Mouse (Mus musculus): ENCODE data around the gene P2ry13. TPM values are rescaled to one million over a fixed set of nuclear protein-coding genes. Genes with fewer than 3 reads are reported as not detected.
A peak's percentile ranks its signal among the peaks of the same experiment; 100 is the strongest.

Gene P2ry13
- total and polyA plus RNA-seq, 3 experiments = 0.39 to 0.97 (median 0.92) TPM

DNA sequence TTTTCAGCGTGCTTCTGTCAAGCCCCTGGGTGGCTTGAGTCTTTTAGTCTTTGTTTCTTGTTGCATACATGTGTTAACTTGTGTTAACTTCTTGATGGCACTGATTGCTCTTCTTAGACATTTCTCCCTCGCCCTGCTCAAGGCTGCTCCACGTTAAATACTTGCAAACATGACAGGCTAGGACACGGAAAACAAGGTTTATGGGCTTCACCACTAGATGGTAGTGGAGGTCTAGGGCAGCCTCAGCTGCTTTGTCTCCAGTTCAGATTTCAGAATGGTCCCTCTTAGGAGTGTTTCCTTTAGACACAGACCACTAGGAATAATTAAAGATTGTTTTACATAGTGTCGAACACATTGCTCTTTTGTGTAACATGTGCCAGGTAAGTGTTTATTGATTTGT is 35.4 kb downstream of the P2ry13 start:
- intact Hi-C loops (cut with DNase I) = loop anchor here (5.0 to 10.0 kb wide), 2 partner anchors 140 to 567 kb away; no protein-coding TSS in a partner anchor
- DNase-seq = peak in 1 of 2 experiments; percentile 39
- 32% methylated on average over 5 of the region's 5 CpGs for WGBS

DNA sequence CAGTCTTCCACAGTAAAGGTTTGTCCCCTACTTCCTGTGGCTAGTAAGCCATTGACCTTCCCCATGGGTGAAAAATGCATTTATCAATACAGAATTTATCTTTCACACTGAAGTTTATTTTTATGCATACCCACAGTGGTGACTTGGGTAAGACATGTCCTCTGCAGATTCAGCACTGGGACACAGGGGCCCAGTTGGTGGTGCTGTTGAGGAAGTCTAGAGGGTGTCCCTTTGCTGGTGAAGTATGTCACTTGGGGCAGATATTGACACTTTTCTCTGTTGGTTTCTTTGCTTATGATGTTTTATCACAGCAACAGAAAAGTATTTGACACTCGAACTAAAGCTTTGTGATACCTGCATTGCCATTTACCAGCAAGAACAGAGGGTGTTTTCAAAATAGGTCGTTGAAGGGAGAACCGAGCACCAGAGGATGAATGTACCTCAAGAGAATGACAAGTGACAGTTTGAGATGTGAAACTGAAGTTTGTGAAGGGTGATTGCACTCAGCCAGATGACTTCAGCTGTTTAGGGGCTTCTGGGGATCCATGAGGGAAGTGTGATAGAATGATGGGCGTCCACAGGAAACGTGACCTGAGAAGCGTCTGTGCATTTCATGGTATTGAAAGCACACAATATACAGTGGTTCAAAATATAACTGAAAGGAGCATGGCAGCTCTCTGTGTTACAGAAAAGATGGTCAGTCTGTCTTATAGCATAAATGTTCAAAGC is 36.1 kb downstream of the P2ry13 start:
- DNase-seq = no peak
- Histone ChIP-seq H3K9ac (ENCODE audit: low read depth, low read length) (no peak overlapping the region), H3K27ac (no peak overlapping the region), H3K4me3 (no peak overlapping the region), H3K36me3 (ENCODE audit: control insufficient read depth, insufficient read depth, low read length) (no peaks in the 10 kb centered on the region), H3K27me3 (ENCODE audit: control insufficient read depth, insufficient read depth, low read length) (no peaks in the 10 kb centered on the region), H3K4me1 (ENCODE audit: control insufficient read depth, insufficient read depth, low read length) (0 out of 2 replicates have a peak, but pooled peaks cover 2% of the 10 kb centered on the region), H3K79me2 (replicated peaks; ENCODE audit: control insufficient read depth, insufficient read depth, low read length) (no peaks in the 10 kb centered on the region)
- WGBS = 69% methylated on average over 6 of the region's 6 CpGs
- TF ChIP-seq POLR2A (IDR thresholded peaks at IDR 0.05; ENCODE audit: insufficient read depth, low read depth, low read length) (no peak), EP300 (IDR thresholded peaks at IDR 0.05; ENCODE audit: insufficient read depth, low read depth, low read length) (no peak), CTCF (IDR thresholded peaks at IDR 0.05) (no peak)
- intact Hi-C loops (cut with DNase I) = loop anchor here (5.0 to 10.0 kb wide), 4 partner anchors 33 to 568 kb away; no protein-coding TSS in a partner anchor

More for the DNA sequence above, 35.4 kb downstream of the P2ry13 start:
- Histone ChIP-seq H3K4me3 (no peak overlapping the region), H3K36me3 (ENCODE audit: control insufficient read depth, insufficient read depth, low read length) (no peaks in the 10 kb centered on the region), H3K9ac (ENCODE audit: low read depth, low read length) (no peak overlapping the region), H3K79me2 (replicated peaks; ENCODE audit: control insufficient read depth, insufficient read depth, low read length) (no peaks in the 10 kb centered on the region), H3K4me1 (ENCODE audit: control insufficient read depth, insufficient read depth, low read length) (no peaks in the 10 kb centered on the region), H3K27me3 (ENCODE audit: control insufficient read depth, insufficient read depth, low read length) (no peaks in the 10 kb centered on the region), H3K27ac (no peak overlapping the region)
- TF ChIP-seq CTCF (IDR thresholded peaks at IDR 0.05) (peak; percentile 83), EP300 (IDR thresholded peaks at IDR 0.05; ENCODE audit: insufficient read depth, low read depth, low read length) (peak; percentile 65; the same call in 1 of the 2 replicates), POLR2A (IDR thresholded peaks at IDR 0.05; ENCODE audit: insufficient read depth, low read depth, low read length) (no peak)

DNA sequence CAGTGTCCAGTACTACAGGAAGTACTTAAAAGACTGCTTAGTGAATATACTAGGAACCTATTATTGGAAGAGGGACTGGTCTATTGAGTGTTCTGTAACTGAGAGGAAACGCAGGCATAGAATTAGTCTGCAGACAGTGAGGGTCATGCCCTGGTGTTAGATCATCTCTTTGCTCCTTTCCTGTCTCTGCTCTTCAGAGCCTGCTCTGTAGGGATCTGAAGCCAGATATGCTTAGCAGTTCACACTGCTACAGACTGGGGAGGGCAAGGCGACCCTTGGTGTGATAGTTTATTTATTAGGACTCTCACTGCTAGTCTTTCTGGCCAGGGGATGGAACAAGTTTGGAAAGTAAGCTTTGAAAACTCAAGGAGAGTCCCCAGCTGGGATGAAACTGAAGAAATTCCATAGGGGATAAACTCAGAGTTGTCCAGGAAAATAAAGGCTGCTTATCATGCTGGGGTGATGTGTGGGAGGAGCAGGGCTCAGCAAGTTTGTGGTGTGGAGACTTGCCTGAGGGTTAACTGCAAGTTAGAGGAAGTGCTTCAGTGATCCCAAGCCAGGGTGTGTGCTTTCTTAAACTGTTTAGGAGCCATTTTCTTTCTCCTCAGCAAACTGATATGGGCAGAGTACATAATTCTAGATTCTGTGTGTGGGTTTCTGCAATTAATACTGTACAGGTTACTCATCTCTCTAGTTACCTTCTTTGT is 40.6 kb downstream of the P2ry13 start:
- intact Hi-C loops (cut with DNase I) = loop anchor here (5.0 to 10.0 kb wide), 3 partner anchors 37 to 145 kb away; no protein-coding TSS in a partner anchor
- Histone ChIP-seq H3K4me1 (ENCODE audit: control insufficient read depth, insufficient read depth, low read length) (peaks cover 3% of the 10 kb centered on the region; the same call in 1 of the 2 replicates), H3K36me3 (ENCODE audit: control insufficient read depth, insufficient read depth, low read length) (no peaks in the 10 kb centered on the region), H3K79me2 (replicated peaks; ENCODE audit: control insufficient read depth, insufficient read depth, low read length) (no peaks in the 10 kb centered on the region), H3K27me3 (ENCODE audit: control insufficient read depth, insufficient read depth, low read length) (no peaks in the 10 kb centered on the region), H3K9ac (ENCODE audit: low read depth, low read length) (no peak overlapping the region), H3K27ac (0 out of 2 replicates have a peak overlapping the region, but pooled peaks have one; percentile 15), H3K4me3 (no peak overlapping the region)
- no peak for TF ChIP-seq CTCF (IDR thresholded peaks at IDR 0.05)
- no peak for TF ChIP-seq POLR2A (IDR thresholded peaks at IDR 0.05; ENCODE audit: insufficient read depth, low read depth, low read length)
- TF ChIP-seq EP300 (IDR thresholded peaks at IDR 0.05; ENCODE audit: insufficient read depth, low read depth, low read length) = no peak
- 30% methylated on average over 2 of the region's 2 CpGs for WGBS
- DNase-seq = peak in 1 of 2 experiments; percentile 13

DNA sequence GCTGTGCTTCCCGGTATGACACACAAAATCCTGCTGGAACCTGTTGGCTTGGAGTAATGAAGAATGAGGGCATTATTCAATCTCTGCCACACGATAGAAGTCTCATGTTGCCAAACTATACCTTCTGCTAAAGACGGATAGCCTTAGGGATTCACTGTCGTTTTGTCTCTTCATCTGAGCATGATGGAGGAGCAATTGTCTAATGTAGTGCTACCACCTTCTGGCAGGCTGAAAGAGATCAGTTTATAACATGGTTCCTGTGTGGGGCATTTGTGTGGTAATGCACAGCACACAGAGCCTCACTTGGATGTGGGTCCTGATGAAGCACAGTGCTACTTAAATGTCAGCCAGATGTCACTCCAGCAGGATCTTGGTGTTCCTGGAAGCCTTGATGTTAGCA is 41.5 kb downstream of the P2ry13 start:
- Histone ChIP-seq H3K4me3 (no peak overlapping the region), H3K79me2 (replicated peaks; ENCODE audit: control insufficient read depth, insufficient read depth, low read length) (no peaks in the 10 kb centered on the region), H3K27ac (no peak overlapping the region), H3K36me3 (ENCODE audit: control insufficient read depth, insufficient read depth, low read length) (no peaks in the 10 kb centered on the region), H3K9ac (ENCODE audit: low read depth, low read length) (no peak overlapping the region), H3K27me3 (ENCODE audit: control insufficient read depth, insufficient read depth, low read length) (no peaks in the 10 kb centered on the region), H3K4me1 (ENCODE audit: control insufficient read depth, insufficient read depth, low read length) (peaks cover 3% of the 10 kb centered on the region; the same call in 1 of the 2 replicates)
- DNase-seq = no peak
- TF ChIP-seq CTCF (IDR thresholded peaks at IDR 0.05) (0 out of 2 replicates have a peak, but pooled peaks have one; percentile 11), EP300 (IDR thresholded peaks at IDR 0.05; ENCODE audit: insufficient read depth, low read depth, low read length) (no peak)
- intact Hi-C loops (cut with DNase I) = no loop called here
- 71% methylated on average over 4 of the region's 4 CpGs for WGBS

DNA sequence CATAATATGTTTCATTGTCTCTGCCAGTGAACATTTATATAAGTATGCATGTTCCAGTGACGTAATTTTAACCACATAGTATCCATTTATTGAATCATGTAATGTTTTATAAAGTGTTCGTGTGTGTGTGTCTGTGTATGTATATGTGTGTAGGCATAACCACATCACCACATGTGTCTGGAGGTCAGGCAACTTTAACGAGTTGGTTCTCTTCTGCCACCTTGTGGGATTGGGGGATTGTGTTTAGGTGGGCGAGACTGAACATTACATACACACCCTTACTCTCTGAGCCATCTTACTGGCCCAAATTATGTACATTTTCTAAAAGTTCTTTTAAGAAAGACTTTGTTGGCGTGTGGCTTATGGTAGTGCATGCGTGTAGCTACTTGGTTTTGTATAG is 42.2 kb downstream of the P2ry13 start:
- Histone ChIP-seq H3K27me3 (ENCODE audit: control insufficient read depth, insufficient read depth, low read length) (no peaks in the 10 kb centered on the region), H3K4me3 (no peak overlapping the region), H3K9ac (ENCODE audit: low read depth, low read length) (no peak overlapping the region), H3K36me3 (ENCODE audit: control insufficient read depth, insufficient read depth, low read length) (no peaks in the 10 kb centered on the region), H3K4me1 (ENCODE audit: control insufficient read depth, insufficient read depth, low read length) (peaks cover 3% of the 10 kb centered on the region; the same call in 1 of the 2 replicates), H3K27ac (no peak overlapping the region), H3K79me2 (replicated peaks; ENCODE audit: control insufficient read depth, insufficient read depth, low read length) (no peaks in the 10 kb centered on the region)
- TF ChIP-seq CTCF (IDR thresholded peaks at IDR 0.05) = no peak
- no peak for TF ChIP-seq EP300 (IDR thresholded peaks at IDR 0.05; ENCODE audit: insufficient read depth, low read depth, low read length)
- no peak for TF ChIP-seq POLR2A (IDR thresholded peaks at IDR 0.05; ENCODE audit: insufficient read depth, low read depth, low read length)
- DNase-seq = no peak
- WGBS = 90% methylated on average over 6 of the region's 6 CpGs
- intact Hi-C loops (cut with DNase I) = no loop called here

Data from heart, adult 2 months (tissue).